Mouse (Mus musculus) limb, embryonic 12.5 days (tissue): ENCODE data around the gene Tbkbp1. TPM values are rescaled to one million over a fixed set of nuclear protein-coding genes. Genes with fewer than 3 reads are reported as not detected.
"Not testable (repeated sequence)": the region's sequence is repeated elsewhere in the genome, so short reads cannot be mapped to it uniquely, and the experiment has no call there.

Source experiments
- ATAC-seq: fragments of 200-750 bp; cut with Nextera tagmentation; 2 replicates; pipeline ENCODE4 v1.8.0; 2017; ENCODE audit warnings: low read depth, moderate TSS enrichment; ENCODE audit not compliant: insufficient number of reproducible peaks, insufficient read depth, low FRiP score, low TSS enrichment
- H3K27ac ChIP-seq: fragments of 300-500 bp; sonication (generic); 2 replicates; pipeline ENCODE4 v1.5.1; 2016; ENCODE audit warnings: mild to moderate bottlenecking, moderate library complexity
- H3K27me3 ChIP-seq: fragments of 300-500 bp; sonication (generic); 2 replicates; pipeline ENCODE4 v1.6.1; 2016; ENCODE audit warnings: mild to moderate bottlenecking, moderate library complexity
- H3K36me3 ChIP-seq: fragments of 300-500 bp; sonication (generic); 2 replicates; pipeline ENCODE4 v1.6.1; 2016; ENCODE audit warnings: mild to moderate bottlenecking, moderate library complexity
- H3K4me1 ChIP-seq: fragments of 300-500 bp; sonication (generic); replicated peaks from 2 replicates; pipeline ENCODE4 v1.6.1; 2016
- H3K4me2 ChIP-seq: fragments of 300-500 bp; sonication (generic); 2 replicates; pipeline ENCODE4 v1.6.1; 2016; ENCODE audit warnings: mild to moderate bottlenecking, moderate library complexity
- H3K4me3 ChIP-seq: fragments of 300-500 bp; sonication (generic); replicated peaks from 2 replicates; pipeline ENCODE4 v1.5.1; 2016; ENCODE audit warnings: mild to moderate bottlenecking
- H3K9ac ChIP-seq: fragments of 300-500 bp; sonication (generic); replicated peaks from 2 replicates; pipeline ENCODE4 v1.6.1; 2016; ENCODE audit warnings: mild to moderate bottlenecking, moderate library complexity
- H3K9me3 ChIP-seq: fragments of 300-500 bp; sonication (generic); 2 replicates; pipeline ENCODE4 v1.6.1; 2016; ENCODE audit warnings: mild to moderate bottlenecking, moderate library complexity
- WGBS: fragments of 180-500 bp; shearing (Covaris S2); methylation state at CpG from one replicate; pipeline ENCODE4 v1.1.7; 2016; 5-methylcytosine and 5-hydroxymethylcytosine counted together
- polyA plus RNA-seq: library from polyadenylated mRNA; unstranded; fragments of >200 nt; fragmentation: Nextera tagmentation; extraction: Ambion mirVana; gene quantifications from 2 replicates; pipeline ENCODE4 v1.2.1, GENCODE M21; 2016

Tbkbp1 gene
- 8.0 and 8.7 TPM in 2 replicates for polyA plus RNA-seq

DNA sequence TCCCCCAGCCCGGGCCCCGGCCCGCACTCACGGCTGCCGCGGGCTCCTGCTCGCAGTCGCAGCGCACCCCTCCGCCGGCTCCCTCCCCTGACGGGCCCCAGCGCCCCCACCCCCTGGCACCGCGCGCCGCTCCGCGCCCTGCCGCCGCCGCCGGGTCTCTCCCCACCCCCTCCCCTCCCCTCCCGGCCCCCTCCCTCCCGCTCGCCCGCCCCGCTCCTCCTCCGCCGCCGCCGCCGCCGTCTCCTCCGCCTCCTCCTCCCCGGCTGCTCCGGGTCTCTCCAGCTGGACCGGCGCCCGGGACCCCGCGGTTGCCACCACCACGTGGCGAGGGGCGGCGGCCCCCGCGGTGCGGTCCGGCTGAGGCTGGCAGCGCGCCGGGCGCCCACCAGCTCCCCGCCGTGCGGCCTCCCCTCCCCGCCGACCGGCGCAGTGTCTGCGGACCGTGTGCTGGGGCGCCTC, at the start of gene Tbkbp1:
Tbkbp1 (minus strand) TSS at position 153 of the 459 bp plus-strand sequence.
- H3K27me3 ChIP-seq = peaks cover 15% of the 10 kb centered on the region; the same call in 1 of the 2 replicates
- WGBS = 1% methylated on average over 30 of the region's 64 CpGs
- H3K9me3 ChIP-seq = no peaks in the 10 kb centered on the region
- peak within 1 kb of the TSS; percentile 89 for H3K9ac ChIP-seq
- peak within 1 kb of the TSS; percentile 75 for H3K4me3 ChIP-seq
- peaks cover 38% of the 10 kb centered on the region for H3K36me3 ChIP-seq
- peak within 1 kb of the TSS; percentile 86 for H3K4me2 ChIP-seq
- ATAC-seq = no peak
- peak within 1 kb of the TSS; percentile 92 for H3K27ac ChIP-seq
- peaks cover 53% of the 10 kb centered on the region for H3K4me1 ChIP-seq

- H3K4me3 ChIP-seq = no peak overlapping the region
- H3K4me1 ChIP-seq = no peaks in the 10 kb centered on the region
- no peak for ATAC-seq
- H3K27me3 ChIP-seq = no peaks in the 10 kb centered on the region
- no peak overlapping the region for H3K9ac ChIP-seq
- H3K27ac ChIP-seq = no peak overlapping the region
- H3K9me3 ChIP-seq = no peaks in the 10 kb centered on the region
- no peak overlapping the region for H3K4me2 ChIP-seq
- WGBS = 85% methylated on average over 6 of the region's 6 CpGs
- no peaks in the 10 kb centered on the region for H3K36me3 ChIP-seq
Observed at GRCm38 (mm10) chr11:97199519-97199918, 48.2 kb upstream of the Tbkbp1 start.

DNA sequence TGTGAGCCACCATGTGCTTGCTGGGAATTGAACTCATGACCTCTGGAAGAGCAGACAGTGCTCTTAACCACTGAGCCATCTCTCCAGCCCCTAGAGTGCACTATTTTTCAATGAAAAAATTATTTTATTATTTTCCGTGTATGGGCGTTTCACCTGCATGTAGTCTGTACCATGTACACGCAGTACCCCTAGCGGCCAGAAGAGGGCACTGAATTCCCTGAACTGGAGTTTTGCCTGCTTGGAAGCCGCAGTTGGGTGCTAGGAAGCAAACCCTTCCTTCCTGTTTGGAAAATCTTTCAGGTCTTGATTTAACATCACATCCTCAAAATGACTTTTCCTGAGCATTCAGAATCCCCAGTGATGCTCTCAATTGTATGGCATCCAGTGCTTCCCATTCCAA, 47.3 kb upstream of the Tbkbp1 start:
- 26% methylated on average over 5 of the region's 5 CpGs for WGBS
- H3K27me3 ChIP-seq = no peaks in the 10 kb centered on the region
- ATAC-seq = no peak
- H3K36me3 ChIP-seq = peaks cover 4% of the 10 kb centered on the region; the same call in 1 of the 2 replicates
- no peaks in the 10 kb centered on the region for H3K4me1 ChIP-seq
- H3K4me2 ChIP-seq = no peak overlapping the region
- H3K9ac ChIP-seq = no peak overlapping the region
- H3K4me3 ChIP-seq = no peak overlapping the region
- no peak overlapping the region for H3K27ac ChIP-seq
- H3K9me3 ChIP-seq = no peaks in the 10 kb centered on the region

DNA sequence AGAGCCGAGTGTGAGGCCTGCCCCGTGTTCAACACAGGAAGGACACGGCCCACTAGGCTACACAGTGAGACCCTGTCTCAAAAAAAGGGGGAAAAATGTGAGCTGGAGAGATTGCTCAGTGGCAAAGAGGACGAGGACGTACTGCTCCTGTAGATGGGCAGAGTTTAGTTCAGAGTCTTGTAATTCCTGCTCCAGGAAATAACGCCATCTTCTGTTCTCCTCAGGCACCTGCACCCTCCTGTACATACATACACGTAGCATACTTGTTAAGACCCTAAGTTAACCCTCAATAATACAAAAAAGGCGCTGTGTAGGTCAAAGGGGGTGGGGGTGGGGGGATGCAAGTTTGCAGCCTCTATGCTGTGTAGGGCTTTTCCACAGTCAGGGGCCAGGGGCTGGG, 45.7 kb upstream of the Tbkbp1 start:
- no peak for ATAC-seq
- no peak overlapping the region for H3K4me3 ChIP-seq
- 79% methylated on average over 8 of the region's 8 CpGs for WGBS

GRCm38 (mm10) chr11:97196541-97196940, 45.2 kb upstream of the Tbkbp1 start:
- Histone ChIP-seq H3K27me3 (no peaks in the 10 kb centered on the region), H3K36me3 (peaks cover 4% of the 10 kb centered on the region; the same call in 1 of the 2 replicates), H3K4me3 (no peak overlapping the region), H3K27ac (no peak overlapping the region), H3K9ac (no peak overlapping the region), H3K4me1 (no peaks in the 10 kb centered on the region), H3K9me3 (no peaks in the 10 kb centered on the region), H3K4me2 (no peak overlapping the region)
- no peak for ATAC-seq
- WGBS = 76% methylated on average over 12 of the region's 12 CpGs

More for the DNA sequence above, 45.7 kb upstream of the Tbkbp1 start:
- no peaks in the 10 kb centered on the region for H3K9me3 ChIP-seq
- no peak overlapping the region for H3K9ac ChIP-seq
- no peak overlapping the region for H3K4me2 ChIP-seq
- H3K27me3 ChIP-seq = no peaks in the 10 kb centered on the region
- H3K4me1 ChIP-seq = no peaks in the 10 kb centered on the region
- H3K36me3 ChIP-seq = peaks cover 4% of the 10 kb centered on the region; the same call in 1 of the 2 replicates
- H3K27ac ChIP-seq = no peak overlapping the region

DNA sequence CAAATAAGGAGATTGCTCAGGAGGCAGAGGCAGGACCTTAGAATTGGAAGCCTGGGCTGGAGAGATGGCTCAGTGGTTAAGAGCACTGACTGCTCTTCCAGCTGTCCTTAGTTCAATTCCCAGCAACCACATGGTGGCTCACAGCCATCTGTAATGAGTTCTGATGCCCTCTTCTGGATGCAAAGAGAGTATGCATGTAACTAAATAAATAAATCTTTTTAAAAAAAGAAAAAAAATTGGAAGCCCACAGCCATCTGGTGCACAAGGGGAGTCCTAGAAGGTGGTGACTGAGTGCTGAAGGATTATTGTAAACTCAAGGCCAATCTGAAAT, 41.3 kb upstream of the Tbkbp1 start:
- ATAC-seq = no peak
- H3K27me3 ChIP-seq = no peaks in the 10 kb centered on the region

GRCm38 (mm10) chr11:97191915-97192620, 40.8 kb upstream of the Tbkbp1 start:
- no peak overlapping the region for H3K27ac ChIP-seq
- no peaks in the 10 kb centered on the region for H3K27me3 ChIP-seq
- no peaks in the 10 kb centered on the region for H3K9me3 ChIP-seq
- peaks cover 8% of the 10 kb centered on the region for H3K4me1 ChIP-seq
- H3K4me3 ChIP-seq = no peak overlapping the region
- H3K36me3 ChIP-seq = peaks cover 4% of the 10 kb centered on the region
- H3K4me2 ChIP-seq = no peak overlapping the region
- 77% methylated on average over 6 of the region's 6 CpGs for WGBS
- no peak for ATAC-seq
- no peak overlapping the region for H3K9ac ChIP-seq

More for the DNA sequence above, 41.3 kb upstream of the Tbkbp1 start:
- H3K4me3 ChIP-seq = no peak overlapping the region
- H3K36me3 ChIP-seq = peaks cover 4% of the 10 kb centered on the region
- H3K9me3 ChIP-seq = no peaks in the 10 kb centered on the region
- no peak overlapping the region for H3K27ac ChIP-seq
- H3K4me2 ChIP-seq = no peak overlapping the region
- no peak overlapping the region for H3K9ac ChIP-seq
- peaks cover 8% of the 10 kb centered on the region for H3K4me1 ChIP-seq

DNA sequence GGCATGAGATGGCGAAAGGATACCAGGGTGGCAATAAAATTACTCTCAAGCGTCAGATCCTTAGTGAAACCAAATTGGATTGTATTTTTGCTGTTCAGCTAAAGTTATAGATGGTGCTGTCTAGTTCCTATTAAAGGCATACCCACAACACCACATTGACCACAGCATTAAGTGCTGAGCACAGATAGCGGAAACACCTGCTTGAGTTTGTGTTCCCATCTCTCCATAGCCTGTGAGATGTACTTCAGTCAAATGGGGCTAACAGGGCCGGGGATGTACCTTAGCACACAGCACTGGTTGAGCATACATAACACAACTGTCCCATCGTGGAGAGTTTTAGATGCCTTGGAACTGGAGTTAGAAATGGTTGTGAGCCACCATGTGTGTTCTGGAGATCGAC, 39.7 kb upstream of the Tbkbp1 start:
- H3K27me3 ChIP-seq = no peaks in the 10 kb centered on the region
- no peaks in the 10 kb centered on the region for H3K9me3 ChIP-seq
- ATAC-seq = no peak
- no peak overlapping the region for H3K27ac ChIP-seq
- no peak overlapping the region for H3K9ac ChIP-seq
- H3K4me1 ChIP-seq = peaks cover 14% of the 10 kb centered on the region
- peaks cover 9% of the 10 kb centered on the region for H3K36me3 ChIP-seq
- H3K4me3 ChIP-seq = no peak overlapping the region
- no peak overlapping the region for H3K4me2 ChIP-seq
- 91% methylated on average over 6 of the region's 6 CpGs for WGBS

GRCm38 (mm10) chr11:97189645-97190044, 38.4 kb upstream of the Tbkbp1 start:
- Histone ChIP-seq H3K4me2 (peak overlapping the region; percentile 78; the same call in 1 of the 2 replicates), H3K4me1 (peaks cover 26% of the 10 kb centered on the region), H3K36me3 (peaks cover 21% of the 10 kb centered on the region)
- 88% methylated on average over 6 of the region's 6 CpGs for WGBS
- not testable (repeated sequence) for H3K27me3 ChIP-seq, H3K4me3 ChIP-seq, H3K27ac ChIP-seq, H3K9me3 ChIP-seq, ATAC-seq, H3K9ac ChIP-seq

DNA sequence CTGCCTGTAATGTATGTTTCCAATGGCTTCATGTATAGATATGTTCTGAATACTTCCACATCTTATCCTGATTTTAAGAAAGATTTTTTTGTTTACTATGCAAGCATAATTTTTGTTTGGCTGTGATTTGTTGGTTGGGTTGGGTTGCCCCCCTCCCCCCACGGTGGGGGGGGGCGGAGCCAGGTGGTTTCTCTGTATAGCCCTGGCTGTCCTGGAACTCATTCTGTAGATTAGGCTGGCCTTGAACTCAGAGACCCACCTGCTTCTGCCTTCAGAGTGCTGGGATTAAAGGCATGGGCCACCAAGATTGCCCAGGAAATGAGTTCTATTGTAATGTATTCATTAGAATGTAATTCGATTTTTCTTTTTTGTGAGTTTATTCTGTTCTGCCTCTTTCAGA, 37.9 kb upstream of the Tbkbp1 start:
- no peaks in the 10 kb centered on the region for H3K9me3 ChIP-seq
- H3K9ac ChIP-seq = no peak overlapping the region
- peak overlapping the region; percentile 96 for H3K27ac ChIP-seq
- WGBS = 36% methylated on average over 3 of the region's 3 CpGs
- H3K36me3 ChIP-seq = peaks cover 25% of the 10 kb centered on the region
- H3K4me3 ChIP-seq = peak overlapping the region; percentile 89
- H3K27me3 ChIP-seq = no peaks in the 10 kb centered on the region
- ATAC-seq = no peak
- peaks cover 30% of the 10 kb centered on the region for H3K4me1 ChIP-seq
- peak overlapping the region; percentile 78 for H3K4me2 ChIP-seq

GRCm38 (mm10) chr11:97188643-97188955, 37.3 kb upstream of the Tbkbp1 start:
- Histone ChIP-seq H3K9me3 (no peaks in the 10 kb centered on the region), H3K36me3 (peaks cover 28% of the 10 kb centered on the region), H3K9ac (peak overlapping the region; percentile 70), H3K4me1 (peaks cover 30% of the 10 kb centered on the region), H3K4me2 (peak overlapping the region; percentile 78), H3K27me3 (no peaks in the 10 kb centered on the region), H3K27ac (peak overlapping the region; percentile 96), H3K4me3 (peak overlapping the region; percentile 89)
- no peak for ATAC-seq
- 0% methylated on average over 15 of the region's 15 CpGs for WGBS
